Mouse (Mus musculus): ENCODE data around the gene Zkscan5.
A peak's percentile ranks its signal among the peaks of the same experiment; 100 is the strongest.
"Not testable (repeated sequence)": the region's sequence is repeated elsewhere in the genome, so short reads cannot be mapped to it uniquely, and the experiment has no call there.

Gene Zkscan5

GRCm38 (mm10) chr5:145213505-145213904, 9.1 kb downstream of the Zkscan5 start:
- no peak for DNase-seq (ENCODE audit: low spot score in 2 of 2)

- DNase-seq (ENCODE audit: low spot score in 2 of 2) = no peak
Observed at GRCm38 (mm10) chr5:145214679-145215078, 10.3 kb downstream of the Zkscan5 start.

- no peak for DNase-seq (ENCODE audit: low spot score in 2 of 2)
Observed at GRCm38 (mm10) chr5:145217746-145218145, 13.4 kb downstream of the Zkscan5 start.

GRCm38 (mm10) chr5:145218206-145218605, 13.8 kb downstream of the Zkscan5 start:
- no peak for DNase-seq (ENCODE audit: low spot score in 2 of 2)

- no peak for DNase-seq (ENCODE audit: low spot score in 2 of 2)
Observed at GRCm38 (mm10) chr5:145218671-145219070, 14.3 kb downstream of the Zkscan5 start.

GRCm38 (mm10) chr5:145219981-145220380, 15.6 kb downstream of the Zkscan5 start:
- DNase-seq (ENCODE audit: low spot score in 2 of 2) = no peak

- DNase-seq (ENCODE audit: low spot score in 2 of 2) = no peak
Observed at GRCm38 (mm10) chr5:145222840-145223239, 18.5 kb downstream of the Zkscan5 start.

GRCm38 (mm10) chr5:145223395-145223794, 19.0 kb downstream of the Zkscan5 start:
- DNase-seq (ENCODE audit: low spot score in 2 of 2) = no peak

- DNase-seq (ENCODE audit: low spot score in 2 of 2) = no peak
Observed at GRCm38 (mm10) chr5:145226453-145226852, 22.1 kb downstream of the Zkscan5 start.

GRCm38 (mm10) chr5:145229283-145229682, 24.9 kb downstream of the Zkscan5 start:
- DNase-seq (ENCODE audit: low spot score in 2 of 2) = not testable (repeated sequence)

- no peak for DNase-seq (ENCODE audit: low spot score in 2 of 2)
Observed at GRCm38 (mm10) chr5:145230641-145231040, 26.3 kb downstream of the Zkscan5 start.

- DNase-seq (ENCODE audit: low spot score in 2 of 2) = peak; percentile 94 to 96
Observed at GRCm38 (mm10) chr5:145231367-145231871, 27.1 kb downstream of the Zkscan5 start, which contains the start of gene Zfp655. TSS of gene Zfp655 (plus strand) at chr5:145231715.

- no peak for DNase-seq (ENCODE audit: low spot score in 2 of 2)
Observed at GRCm38 (mm10) chr5:145231893-145232411, 27.6 kb downstream of the Zkscan5 start.

GRCm38 (mm10) chr5:145234636-145235035, 30.3 kb downstream of the Zkscan5 start:
- DNase-seq (ENCODE audit: low spot score in 2 of 2) = peak in 1 of 2 experiments; percentile 52

- DNase-seq (ENCODE audit: low spot score in 2 of 2) = no peak
Observed at GRCm38 (mm10) chr5:145249520-145249919, 45.2 kb downstream of the Zkscan5 start.
